Mouse (Mus musculus) hematopoietic multipotent progenitor cell, adult 10-12 weeks (in vitro differentiated cells): Measurements from ENCODE around the gene Usp43. TPM values are rescaled to one million over a fixed set of nuclear protein-coding genes. Genes with fewer than 3 reads are reported as not detected.

Experiments
- polyA plus RNA-seq: library from polyadenylated mRNA; stranded (reverse); fragments of >175 nt; gene quantifications from 2 replicates; pipeline ENCODE4 v1.2.3, GENCODE M21; 2012; ENCODE audit warnings: low replicate concordance

Usp43 gene
- polyA plus RNA-seq, result 0.03 TPM in 1 of 2 replicates, not detected in the other

GRCm38 (mm10) chr11:67921827-67922754 is at the start of gene Usp43:
TSS of gene Usp43 (minus strand) at chr11:67922153.

GRCm38 (mm10) chr11:67965905-67966878 is 44.2 kb upstream of the Usp43 start, which contains the start of gene Stx8:
TSS of gene Stx8 (plus strand) at chr11:67966193.

GRCm38 (mm10) chr11:67965242-67965883 is 43.4 kb upstream of the Usp43 start, which contains the start of gene Cfap52:
TSS of gene Cfap52 (minus strand) at chr11:67965651.

Other genes with a start within 250 kb of the Usp43 start
- not detected in 2 replicates for gene Rcvrn, start 226.8 kb downstream of the Usp43 start, polyA plus RNA-seq
- not detected in 2 replicates for gene Glp2r, start 151.0 kb downstream of the Usp43 start, polyA plus RNA-seq
- gene Gsg1l2, start 147.5 kb downstream of the Usp43 start, polyA plus RNA-seq, result not detected in 2 replicates
- not detected in 2 replicates for gene Dhrs7c, start 124.0 kb downstream of the Usp43 start, polyA plus RNA-seq
- gene Cfap52, start 43.5 kb upstream of the Usp43 start, polyA plus RNA-seq, result not detected in 2 replicates
- gene Stx8, start 44.0 kb upstream of the Usp43 start, polyA plus RNA-seq, result 1.2 and 1.9 TPM in 2 replicates